Mouse (Mus musculus) midbrain, embryonic 14.5 days (tissue): ENCODE data around the gene Mcm3ap. TPM values are rescaled to one million over a fixed set of nuclear protein-coding genes. Genes with fewer than 3 reads are reported as not detected.

ENCODE experiments used
- ATAC-seq: fragments of 200-750 bp; cut with Nextera tagmentation; 2 replicates; pipeline ENCODE4 v1.8.0; 2017; ENCODE audit warnings: moderate number of reproducible peaks, moderate library complexity; ENCODE audit not compliant: low FRiP score, low TSS enrichment
- DNase-seq: peaks from one replicate; pipeline ENCODE4 v3.0.0-alpha.2; 2015
- H3K27ac ChIP-seq: fragments of 300-500 bp; sonication (generic); replicated peaks from 2 replicates; pipeline ENCODE4 v1.5.1; 2014; ENCODE audit warnings: mild to moderate bottlenecking, low read depth, low read length, moderate library complexity
- H3K27me3 ChIP-seq: fragments of 300-500 bp; sonication (generic); 2 replicates; pipeline ENCODE4 v1.6.1; 2014; ENCODE audit warnings: low read length, control low read depth, mixed read lengths; ENCODE audit not compliant: control insufficient read depth, insufficient read depth
- H3K36me3 ChIP-seq: fragments of 300-500 bp; sonication (generic); 2 replicates; pipeline ENCODE4 v1.6.1; 2014; ENCODE audit warnings: low read length, control low read depth; ENCODE audit not compliant: control insufficient read depth, insufficient read depth
- H3K4me1 ChIP-seq: fragments of 300-500 bp; sonication (generic); 2 replicates; pipeline ENCODE4 v1.6.1; 2014; ENCODE audit warnings: mild to moderate bottlenecking, antibody characterized with exemption, low read length, control low read depth; ENCODE audit not compliant: control insufficient read depth, insufficient read depth
- H3K4me2 ChIP-seq: fragments of 300-500 bp; sonication (generic); 2 replicates; pipeline ENCODE4 v1.6.1; 2014; ENCODE audit warnings: mild to moderate bottlenecking, low read length, moderate library complexity
- H3K4me3 ChIP-seq: fragments of 300-500 bp; sonication (generic); replicated peaks from 2 replicates; pipeline ENCODE4 v1.5.1; 2014; ENCODE audit warnings: low read depth, low read length
- H3K9ac ChIP-seq: fragments of 300-500 bp; sonication (generic); replicated peaks from 2 replicates; pipeline ENCODE4 v1.6.1; 2014; ENCODE audit warnings: mild to moderate bottlenecking, low read length, moderate library complexity
- H3K9me3 ChIP-seq: fragments of 300-500 bp; sonication (generic); 2 replicates; pipeline ENCODE4 v1.6.1; 2016; ENCODE audit warnings: low read length, control low read depth, mixed read lengths; ENCODE audit not compliant: control insufficient read depth
- WGBS: fragments of 180-500 bp; shearing (Covaris S2); extraction: QIAGEN DNeasy Blood & Tissue Kit; methylation state at CpG from one replicate; pipeline ENCODE4 v1.1.7; 2014; 5-methylcytosine and 5-hydroxymethylcytosine counted together
- polyA plus RNA-seq: library from polyadenylated mRNA; unstranded; fragments of >200 nt; fragmentation: Nextera tagmentation; extraction: Ambion mirVana; gene quantifications from 2 replicates; pipeline ENCODE4 v1.2.1, GENCODE M21; 2014

Gene Mcm3ap
- polyA plus RNA-seq, 1 experiment from 2014 or later = 78.3 TPM

DNA sequence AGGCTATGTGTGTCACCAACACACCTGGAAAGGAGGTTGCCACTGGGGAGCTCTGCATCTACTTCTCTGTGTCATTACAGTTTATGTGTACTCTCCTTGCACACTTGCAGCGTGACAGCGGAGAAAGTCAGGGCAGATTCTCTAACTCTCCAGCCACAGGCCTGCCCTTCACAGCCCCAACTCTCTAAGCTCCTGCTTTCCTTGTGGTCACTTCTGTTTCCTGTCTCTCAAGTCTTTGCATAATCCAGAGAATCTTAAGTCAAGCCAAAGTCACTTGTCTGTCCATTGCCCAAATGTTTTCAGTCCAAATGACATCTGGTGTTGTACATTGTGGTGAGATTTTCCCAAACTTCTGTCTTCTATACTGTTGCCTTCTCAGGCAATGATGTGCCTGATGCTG, 17.6 kb downstream of the Mcm3ap start:
- no peak overlapping the region for H3K9ac ChIP-seq
- H3K4me3 ChIP-seq = no peak overlapping the region

DNA sequence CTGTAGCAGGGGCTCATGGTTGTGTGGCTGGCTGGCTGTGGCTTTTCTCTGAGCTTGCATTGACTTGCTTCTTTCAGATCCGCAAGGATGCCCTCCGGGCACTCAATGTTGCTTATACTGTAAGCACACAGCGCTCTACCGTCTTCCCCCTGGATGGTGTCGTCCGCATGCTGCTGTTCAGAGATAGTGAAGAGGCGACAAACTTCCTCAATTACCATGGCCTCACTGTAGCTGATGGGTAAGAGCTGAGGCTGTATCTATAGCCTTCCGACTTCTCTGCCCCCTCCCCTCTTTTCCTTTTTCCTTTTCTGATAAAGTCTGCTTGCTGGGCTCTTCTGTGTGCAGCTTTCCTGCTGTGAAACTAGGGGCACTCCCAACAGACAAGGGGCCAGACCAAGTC, 19.5 kb downstream of the Mcm3ap start:
- no peak for ATAC-seq
- 97% methylated on average over 8 of the region's 8 CpGs for WGBS
- Histone ChIP-seq H3K27ac (no peak overlapping the region), H3K36me3 (peaks cover 93% of the 10 kb centered on the region), H3K4me2 (no peak overlapping the region), H3K4me1 (no peaks in the 10 kb centered on the region), H3K4me3 (no peak overlapping the region), H3K9ac (no peak overlapping the region), H3K9me3 (no peaks in the 10 kb centered on the region), H3K27me3 (no peaks in the 10 kb centered on the region)
- no peak for DNase-seq

More for the DNA sequence above, 17.6 kb downstream of the Mcm3ap start:
- H3K4me2 ChIP-seq = no peak overlapping the region
- WGBS = 98% methylated on average over 2 of the region's 2 CpGs
- no peak overlapping the region for H3K27ac ChIP-seq
- no peak for DNase-seq
- peaks cover 97% of the 10 kb centered on the region for H3K36me3 ChIP-seq
- H3K27me3 ChIP-seq = no peaks in the 10 kb centered on the region
- ATAC-seq = no peak
- H3K9me3 ChIP-seq = no peaks in the 10 kb centered on the region
- no peaks in the 10 kb centered on the region for H3K4me1 ChIP-seq

DNA sequence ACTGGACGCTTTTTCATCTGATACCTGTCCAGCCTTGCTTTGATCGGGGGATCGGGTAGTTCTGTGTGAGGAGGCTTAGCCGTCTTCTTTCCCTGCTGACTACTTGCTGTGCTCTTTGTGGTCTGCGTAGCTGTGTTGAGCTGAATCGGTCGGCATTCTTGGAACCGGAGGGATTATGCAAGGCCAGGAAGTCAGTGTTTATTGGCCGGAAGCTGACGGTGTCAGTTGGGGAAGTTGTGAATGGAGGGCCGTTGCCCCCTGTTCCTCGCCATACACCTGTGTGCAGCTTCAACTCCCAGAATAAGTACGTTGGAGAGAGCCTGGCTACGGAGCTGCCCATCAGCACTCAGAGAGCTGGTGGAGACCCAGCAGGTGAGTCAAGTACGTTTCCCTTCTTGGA, 20.5 kb downstream of the Mcm3ap start:
- Histone ChIP-seq H3K27ac (no peak overlapping the region), H3K9ac (no peak overlapping the region), H3K4me2 (no peak overlapping the region), H3K27me3 (no peaks in the 10 kb centered on the region), H3K4me1 (no peaks in the 10 kb centered on the region), H3K9me3 (no peaks in the 10 kb centered on the region), H3K36me3 (peaks cover 93% of the 10 kb centered on the region), H3K4me3 (no peak overlapping the region)
- DNase-seq (no peak), ATAC-seq (no peak)
- WGBS = 96% methylated on average over 15 of the region's 15 CpGs

DNA sequence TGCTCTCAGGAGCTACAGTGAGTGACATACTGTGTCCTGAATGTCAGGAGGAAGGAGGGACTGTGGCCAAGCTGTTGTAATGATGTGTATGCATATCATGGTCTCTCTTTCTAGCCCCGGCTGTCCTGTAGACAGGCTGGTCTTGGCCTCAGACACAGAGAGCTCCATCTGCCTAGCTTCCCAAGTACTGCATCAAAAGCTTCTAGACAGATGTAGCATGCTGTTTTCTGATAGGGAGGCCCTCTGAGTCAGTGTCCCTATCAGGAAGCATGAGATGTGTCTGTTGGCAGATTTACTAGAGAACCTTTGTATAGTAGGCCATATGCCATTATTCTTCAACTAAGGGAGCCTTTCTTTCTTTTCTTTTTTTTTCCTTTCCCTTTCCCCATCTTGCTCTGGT, 24.8 kb downstream of the Mcm3ap start:
- Histone ChIP-seq H3K9me3 (no peaks in the 10 kb centered on the region), H3K9ac (no peak overlapping the region), H3K4me2 (no peak overlapping the region), H3K27ac (no peak overlapping the region), H3K36me3 (peaks cover 89% of the 10 kb centered on the region), H3K4me3 (no peak overlapping the region), H3K4me1 (no peaks in the 10 kb centered on the region), H3K27me3 (no peaks in the 10 kb centered on the region)
- WGBS = 78% methylated on average over 1 of the region's 1 CpGs
- DNase-seq = no peak
- no peak for ATAC-seq

DNA sequence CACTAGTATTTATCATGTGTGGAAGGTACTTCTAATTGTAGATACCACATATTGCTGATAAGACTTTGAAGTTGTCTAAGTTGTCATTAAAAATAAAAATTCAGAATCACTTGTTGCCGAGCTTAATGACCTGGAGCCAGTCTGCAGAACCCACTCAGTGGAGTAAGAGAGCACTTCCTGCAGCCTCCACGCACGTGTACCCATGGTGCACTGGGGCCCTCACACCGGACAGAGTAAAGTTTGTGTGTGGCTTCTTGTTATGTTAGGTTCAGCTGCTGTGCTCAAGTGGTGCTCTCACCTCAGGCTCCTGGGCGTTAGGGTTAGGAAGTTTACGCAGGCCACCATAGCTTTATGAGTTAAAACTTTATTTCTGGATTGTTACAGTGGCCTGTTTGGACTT, 26.8 kb downstream of the Mcm3ap start:
- WGBS = 95% methylated on average over 6 of the region's 6 CpGs
- Histone ChIP-seq H3K27me3 (no peaks in the 10 kb centered on the region), H3K9me3 (no peaks in the 10 kb centered on the region), H3K4me1 (no peaks in the 10 kb centered on the region), H3K4me3 (no peak overlapping the region), H3K36me3 (peaks cover 89% of the 10 kb centered on the region), H3K4me2 (no peak overlapping the region), H3K27ac (no peak overlapping the region), H3K9ac (no peak overlapping the region)
- ATAC-seq = no peak
- no peak for DNase-seq

DNA sequence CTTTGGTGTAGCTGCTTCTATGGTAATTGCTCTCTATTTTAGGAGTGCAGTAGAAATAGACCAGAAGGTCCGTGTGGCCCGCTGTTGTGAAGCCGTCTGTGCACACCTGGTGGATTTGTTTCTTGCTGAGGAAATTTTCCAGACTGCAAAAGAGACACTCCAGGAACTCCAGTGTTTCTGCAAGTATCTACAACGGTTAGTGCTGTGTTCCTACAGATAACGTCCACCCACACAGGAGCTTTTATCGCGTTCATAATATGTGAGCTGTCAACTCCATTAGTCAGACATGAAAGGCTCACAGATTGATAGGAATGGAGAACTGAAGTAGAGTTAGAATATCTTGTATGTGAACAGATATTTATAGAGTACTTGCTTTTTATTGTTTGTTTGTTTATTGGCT, 27.6 kb downstream of the Mcm3ap start:
- peaks cover 89% of the 10 kb centered on the region for H3K36me3 ChIP-seq
- H3K4me1 ChIP-seq = no peaks in the 10 kb centered on the region
- H3K27ac ChIP-seq = no peak overlapping the region
- DNase-seq (no peak), ATAC-seq (no peak)
- H3K9ac ChIP-seq = no peak overlapping the region
- no peaks in the 10 kb centered on the region for H3K27me3 ChIP-seq
- no peaks in the 10 kb centered on the region for H3K9me3 ChIP-seq
- H3K4me3 ChIP-seq = no peak overlapping the region
- H3K4me2 ChIP-seq = no peak overlapping the region
- WGBS = 96% methylated on average over 7 of the region's 7 CpGs

DNA sequence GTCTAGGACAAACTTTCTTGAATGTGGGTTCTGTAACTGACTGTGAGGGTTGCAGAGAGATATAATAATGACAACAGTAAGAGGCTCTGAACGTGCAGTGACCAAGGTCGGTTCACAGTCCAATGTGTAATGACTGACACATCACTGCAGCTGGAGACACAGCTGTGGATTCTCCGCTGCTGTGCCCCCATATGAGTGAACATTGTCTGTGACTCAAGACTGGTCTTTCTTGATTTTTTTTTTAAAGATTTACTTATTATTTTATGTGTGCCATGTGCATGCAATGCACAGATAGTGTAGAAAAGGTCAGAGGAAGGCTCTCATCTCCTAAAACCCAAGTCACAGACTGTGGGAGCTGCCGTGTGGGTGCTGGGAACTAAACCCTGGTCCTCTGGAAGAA, 28.8 kb downstream of the Mcm3ap start:
- H3K27ac ChIP-seq = no peak overlapping the region
- no peak for ATAC-seq
- H3K9me3 ChIP-seq = no peaks in the 10 kb centered on the region
- H3K36me3 ChIP-seq = peaks cover 93% of the 10 kb centered on the region
- no peaks in the 10 kb centered on the region for H3K4me1 ChIP-seq
- H3K4me3 ChIP-seq = no peak overlapping the region
- H3K9ac ChIP-seq = no peak overlapping the region
- no peak for DNase-seq
- H3K4me2 ChIP-seq = no peak overlapping the region
- H3K27me3 ChIP-seq = no peaks in the 10 kb centered on the region
- WGBS = 97% methylated on average over 4 of the region's 4 CpGs

DNA sequence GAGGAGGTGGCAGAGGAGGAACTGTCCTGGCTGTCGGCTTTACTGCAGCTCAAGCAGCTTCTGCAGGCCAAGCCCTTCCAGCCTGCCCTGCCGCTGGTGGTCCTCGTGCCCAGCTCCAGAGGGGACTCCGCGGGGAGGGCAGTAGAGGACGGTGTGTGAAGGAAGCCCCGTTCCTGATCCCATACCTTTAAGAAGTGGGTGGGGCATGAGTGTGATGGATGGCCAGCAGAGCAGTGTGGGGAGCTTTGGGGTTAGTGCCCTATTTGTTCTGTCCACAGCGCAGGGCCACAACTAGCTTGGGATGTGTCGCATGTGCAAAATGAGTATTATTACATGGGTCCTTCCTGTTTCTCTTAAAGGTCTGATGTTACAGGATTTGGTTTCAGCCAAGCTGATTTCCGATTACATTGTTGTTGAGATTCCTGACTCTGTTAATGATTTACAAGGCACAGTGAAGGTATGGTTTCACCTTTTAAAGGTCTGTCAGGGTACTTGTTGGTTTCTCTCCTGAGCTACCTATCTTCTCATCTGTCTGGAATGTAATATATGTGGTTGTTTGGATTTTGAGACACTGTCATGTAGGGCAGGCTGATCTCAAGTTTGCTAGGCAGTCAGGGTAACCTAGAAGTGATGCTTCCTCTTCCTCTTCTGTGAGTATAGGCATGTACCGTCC, 35.7 kb downstream of the Mcm3ap start:
- H3K36me3 ChIP-seq = peaks cover 95% of the 10 kb centered on the region
- ATAC-seq (no peak), DNase-seq (no peak)
- no peaks in the 10 kb centered on the region for H3K9me3 ChIP-seq
- H3K9ac ChIP-seq = no peak overlapping the region
- no peaks in the 10 kb centered on the region for H3K4me1 ChIP-seq
- H3K4me2 ChIP-seq = no peak overlapping the region
- H3K27me3 ChIP-seq = no peaks in the 10 kb centered on the region
- no peak overlapping the region for H3K27ac ChIP-seq
- H3K4me3 ChIP-seq = no peak overlapping the region
- 95% methylated on average over 11 of the region's 11 CpGs for WGBS

DNA sequence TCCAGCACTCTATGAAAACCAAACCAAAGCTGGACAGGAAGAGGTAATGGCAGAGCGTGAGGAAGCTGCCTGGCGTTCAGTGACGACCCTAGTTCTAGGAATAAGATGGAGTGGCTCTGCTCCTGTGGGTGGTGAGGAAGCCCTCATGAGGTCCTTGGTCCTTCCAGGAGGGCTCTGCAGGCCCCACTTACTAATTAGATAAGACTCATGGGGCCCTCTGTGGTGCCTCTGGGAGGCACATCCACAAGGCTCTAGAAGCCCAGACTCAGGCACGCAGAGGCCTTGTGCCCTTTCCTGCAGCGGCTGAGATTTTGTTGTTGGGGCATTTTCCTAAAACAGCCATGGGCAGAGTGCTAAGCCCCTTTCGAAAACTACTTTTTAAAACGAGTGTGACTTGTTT, 37.1 kb downstream of the Mcm3ap start:
- 95% methylated on average over 7 of the region's 7 CpGs for WGBS
- Histone ChIP-seq H3K4me1 (no peaks in the 10 kb centered on the region), H3K4me3 (no peak overlapping the region), H3K27ac (no peak overlapping the region), H3K4me2 (no peak overlapping the region), H3K36me3 (peaks cover 93% of the 10 kb centered on the region), H3K27me3 (no peaks in the 10 kb centered on the region), H3K9me3 (no peaks in the 10 kb centered on the region), H3K9ac (no peak overlapping the region)
- DNase-seq = no peak
- no peak for ATAC-seq
